Mouse (Mus musculus): ENCODE results near the gene Dpp8.
"Not testable (repeated sequence)": the region's sequence is repeated elsewhere in the genome, so short reads cannot be mapped to it uniquely, and the experiment has no call there.

Gene Dpp8

DNA sequence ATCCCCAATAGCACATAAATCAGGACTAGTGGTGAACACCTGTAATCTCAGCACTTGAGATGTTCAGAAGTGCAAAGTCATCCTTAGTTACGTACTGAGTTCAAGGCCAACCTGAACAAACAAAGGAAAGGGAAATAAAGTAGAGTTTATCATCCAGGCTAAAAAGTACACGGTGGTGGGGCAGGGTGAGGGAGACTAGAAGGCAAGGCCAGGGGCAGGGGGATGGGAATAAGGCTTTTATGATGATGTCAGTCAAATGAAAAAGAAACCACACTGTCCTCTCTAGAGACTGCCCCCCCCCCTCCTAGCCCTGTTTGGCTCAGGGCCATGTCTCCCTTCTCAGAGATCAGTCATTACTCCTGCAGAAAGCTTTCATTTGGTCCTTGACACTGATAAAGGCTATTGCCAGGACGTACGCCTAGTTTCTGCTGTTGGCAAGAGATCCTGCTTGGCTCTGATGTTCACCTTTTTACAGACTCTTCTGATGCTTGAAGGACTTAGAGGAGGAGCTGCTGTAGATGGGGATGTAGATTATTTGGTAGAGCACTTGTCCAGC, 9.6 kb upstream of the Dpp8 start:
- peak; percentile 14 to 27 for DNase-seq

- no peak for DNase-seq
These were observed 8.8 kb upstream of the Dpp8 start for GRCm38 (mm10) chr9:65023447-65023846.

DNA sequence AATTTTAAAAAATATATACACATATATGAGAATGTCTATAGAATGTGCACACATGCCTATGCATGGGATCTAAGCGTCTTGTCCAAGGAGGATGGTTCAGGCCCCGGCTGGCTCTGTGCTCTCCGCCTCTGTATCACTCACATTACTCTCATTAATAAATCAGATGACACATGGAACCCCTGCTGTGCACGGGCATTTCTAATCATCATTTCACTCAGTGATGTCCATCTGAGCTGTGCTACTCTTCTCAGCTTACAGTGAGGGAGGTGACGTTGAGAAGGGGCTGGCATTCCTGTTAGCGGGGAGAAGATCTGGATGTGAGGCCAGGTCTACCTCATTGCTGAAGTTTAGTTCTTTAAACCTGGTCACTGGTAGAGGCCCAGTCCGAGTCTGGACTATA, 5.0 kb upstream of the Dpp8 start:
- no peak for DNase-seq

DNA sequence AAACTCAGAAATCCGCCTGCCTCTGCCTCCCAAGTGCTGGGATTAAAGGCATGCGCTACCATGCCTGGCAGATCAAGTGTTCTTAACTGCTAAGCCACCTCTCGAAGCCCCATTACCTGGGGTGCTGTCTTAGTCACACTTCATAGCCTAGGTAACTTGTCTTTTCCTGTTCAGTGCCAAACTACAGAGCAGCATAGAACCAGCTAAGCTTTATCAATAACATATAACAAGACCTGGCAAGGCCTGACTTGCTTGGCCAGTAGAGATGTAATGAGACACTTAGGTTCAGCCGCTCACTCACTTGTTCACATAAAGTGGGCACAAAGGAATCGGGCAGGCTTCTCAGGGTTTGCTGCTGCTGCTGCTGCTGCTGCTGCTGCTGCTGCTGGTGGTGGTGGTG, 3.9 kb upstream of the Dpp8 start:
- DNase-seq = no peak

DNA sequence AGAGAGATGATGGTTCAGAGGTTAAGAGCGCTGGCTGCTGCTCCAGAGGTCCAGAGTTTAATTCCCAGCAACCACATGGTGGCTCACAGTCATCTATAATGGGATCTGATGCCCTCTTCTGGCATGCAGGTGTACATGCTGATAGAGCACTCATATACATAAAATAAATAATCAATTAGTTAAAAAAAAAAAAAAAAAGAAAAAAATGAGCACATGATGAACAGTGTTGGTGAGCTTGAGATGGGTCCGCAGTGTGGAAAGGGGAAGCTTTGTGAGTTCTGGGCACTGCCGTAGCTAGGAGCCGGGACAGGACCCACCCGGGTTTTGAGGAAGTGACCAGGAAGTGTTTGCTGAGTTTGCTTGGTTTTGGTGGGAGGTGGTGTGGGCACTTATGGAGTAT, 859 bp upstream of the Dpp8 start:
- peak; percentile 39 to 43 for DNase-seq

DNA sequence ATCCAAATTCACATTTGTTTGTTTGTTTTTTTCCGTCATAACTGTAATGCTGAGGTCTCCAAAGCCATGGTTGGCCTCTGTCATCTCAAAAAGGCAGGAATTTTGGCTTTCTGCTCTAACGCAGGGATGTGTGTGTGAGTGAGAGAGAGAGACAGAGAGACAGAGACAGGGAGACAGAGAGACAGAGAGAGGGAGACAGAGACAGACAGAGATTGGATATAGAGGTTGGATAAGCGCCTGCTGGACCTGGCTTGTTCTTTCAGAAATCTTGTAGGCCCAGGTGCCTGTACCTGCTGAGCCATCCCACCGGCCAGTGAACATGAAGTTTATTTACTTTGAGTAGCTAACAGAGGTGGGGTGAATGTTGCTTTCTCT, 333 bp upstream of the Dpp8 start:
- no peak for DNase-seq

- DNase-seq = no peak
These were observed 4.2 kb downstream of the Dpp8 start for GRCm38 (mm10) chr9:65036456-65036855.

DNA sequence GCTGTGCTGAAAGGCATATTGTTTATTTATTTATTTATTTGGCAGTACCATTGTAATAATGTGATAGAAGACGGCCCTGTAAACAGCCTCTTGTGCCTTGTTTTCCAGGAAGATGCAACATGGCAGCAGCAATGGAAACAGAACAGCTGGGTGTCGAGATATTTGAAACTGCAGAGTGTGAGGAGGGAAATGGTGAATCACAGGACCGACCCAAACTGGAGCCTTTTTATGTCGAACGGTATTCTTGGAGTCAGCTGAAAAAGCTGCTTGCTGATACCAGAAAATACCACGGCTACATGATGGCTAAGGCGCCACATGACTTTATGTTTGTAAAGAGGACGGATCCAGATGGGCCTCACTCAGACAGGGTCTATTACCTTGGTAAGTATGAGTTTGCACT, 4.6 kb downstream of the Dpp8 start:
- DNase-seq = no peak

- peak; percentile 52 for DNase-seq
These were observed 9.2 kb downstream of the Dpp8 start for GRCm38 (mm10) chr9:65041430-65041829.

DNA sequence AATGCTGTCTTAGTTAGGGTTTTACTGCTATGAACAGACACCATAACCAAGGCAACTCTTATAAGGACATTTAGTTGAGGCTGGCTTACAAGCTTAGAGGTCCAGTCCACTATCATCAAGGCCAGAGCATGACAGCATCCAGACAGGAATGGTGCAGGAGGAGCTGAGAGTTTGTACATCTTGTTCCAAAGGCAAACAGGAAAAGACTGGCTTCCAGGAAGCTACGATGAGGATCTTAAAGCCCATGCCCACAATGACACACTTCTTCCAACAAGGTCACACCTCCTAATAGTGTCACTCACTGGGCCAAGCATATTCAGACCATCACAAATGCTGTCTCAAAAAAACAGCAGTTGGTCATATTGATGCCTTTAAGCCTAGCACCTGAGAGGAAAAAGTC, 14.8 kb downstream of the Dpp8 start:
- no peak for DNase-seq

GRCm38 (mm10) chr9:65049422-65049821, 17.2 kb downstream of the Dpp8 start:
- DNase-seq = no peak

DNA sequence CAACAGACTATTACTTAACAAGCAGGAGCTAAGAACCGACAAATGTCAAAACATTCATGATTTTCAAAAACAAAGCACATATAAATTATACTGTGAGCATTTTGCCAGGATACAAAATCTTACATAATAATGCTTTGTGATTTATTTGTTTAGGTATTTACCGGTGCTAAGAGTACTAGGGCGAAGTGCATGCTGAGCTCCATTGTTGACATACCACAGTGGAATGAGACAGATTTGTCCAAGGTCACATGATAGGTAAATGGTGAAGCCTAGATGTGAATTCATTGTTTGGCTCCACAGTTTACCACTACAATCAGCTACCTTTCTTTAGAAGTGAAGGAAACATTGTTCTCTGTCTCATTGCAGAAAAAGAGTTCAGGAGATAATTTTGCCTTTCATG, 18.8 kb downstream of the Dpp8 start:
- no peak for DNase-seq

DNA sequence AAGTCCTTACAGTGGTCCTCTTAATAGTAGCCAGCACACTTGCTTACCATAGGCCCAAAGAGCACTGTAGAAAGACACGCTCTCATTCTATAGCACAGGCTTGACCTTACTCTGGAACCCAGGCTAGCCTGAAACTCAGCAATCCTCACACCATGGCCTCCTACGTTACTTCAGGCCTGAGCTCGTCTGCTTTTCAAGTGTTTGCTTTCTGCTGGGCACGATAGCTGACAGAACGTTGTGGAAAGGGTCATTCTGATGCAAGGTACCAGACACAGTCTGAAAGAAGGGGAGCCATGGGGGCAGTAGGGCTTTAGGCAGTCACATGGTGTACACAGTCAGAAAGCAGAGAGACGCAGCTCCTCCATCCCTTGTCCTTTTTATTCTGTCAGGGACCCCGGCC, 32.0 kb downstream of the Dpp8 start:
- DNase-seq = no peak

DNA sequence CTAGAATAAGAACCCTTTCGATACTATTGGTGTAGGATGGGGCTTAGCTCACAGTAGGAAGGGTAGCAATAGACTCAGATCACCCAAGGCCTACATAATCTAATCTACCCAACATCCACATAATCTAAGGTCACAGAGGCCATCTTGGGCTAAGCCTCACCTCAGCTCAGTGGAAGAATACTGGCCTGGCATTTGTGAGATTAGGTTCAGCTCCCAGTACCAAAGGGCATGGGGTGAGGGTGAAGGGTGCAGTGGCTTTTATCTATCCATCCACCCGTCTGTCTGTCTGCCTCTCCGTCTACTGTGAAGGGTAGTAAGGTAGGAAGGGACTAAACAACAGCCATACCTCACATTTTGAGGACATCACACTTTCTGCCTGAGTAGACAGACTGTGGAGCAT, 38.4 kb downstream of the Dpp8 start:
- DNase-seq = no peak

DNA sequence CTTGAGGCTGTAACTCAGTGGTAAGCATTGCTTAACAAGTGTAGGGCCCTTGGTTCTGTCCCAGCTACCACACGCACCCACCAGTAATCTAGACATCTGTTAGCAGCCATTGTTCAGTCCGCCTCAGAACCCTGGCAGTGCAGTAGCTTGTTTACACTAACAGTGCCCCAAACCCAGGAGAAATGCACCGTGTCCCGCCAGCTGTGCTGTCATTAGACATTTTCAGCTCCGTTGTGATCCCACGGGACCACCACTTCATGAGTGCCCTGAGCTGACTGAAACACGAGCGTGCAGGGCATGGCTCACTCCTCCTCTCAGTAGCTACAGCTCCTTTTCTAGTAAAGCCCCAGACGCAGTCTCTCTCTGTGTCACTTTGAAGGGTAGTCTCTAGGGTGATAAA, 41.3 kb downstream of the Dpp8 start:
- peak; percentile 31 to 40 for DNase-seq

- DNase-seq = peak; percentile 40 to 47
These were observed 42.0 kb downstream of the Dpp8 start for GRCm38 (mm10) chr9:65074251-65074650.

DNA sequence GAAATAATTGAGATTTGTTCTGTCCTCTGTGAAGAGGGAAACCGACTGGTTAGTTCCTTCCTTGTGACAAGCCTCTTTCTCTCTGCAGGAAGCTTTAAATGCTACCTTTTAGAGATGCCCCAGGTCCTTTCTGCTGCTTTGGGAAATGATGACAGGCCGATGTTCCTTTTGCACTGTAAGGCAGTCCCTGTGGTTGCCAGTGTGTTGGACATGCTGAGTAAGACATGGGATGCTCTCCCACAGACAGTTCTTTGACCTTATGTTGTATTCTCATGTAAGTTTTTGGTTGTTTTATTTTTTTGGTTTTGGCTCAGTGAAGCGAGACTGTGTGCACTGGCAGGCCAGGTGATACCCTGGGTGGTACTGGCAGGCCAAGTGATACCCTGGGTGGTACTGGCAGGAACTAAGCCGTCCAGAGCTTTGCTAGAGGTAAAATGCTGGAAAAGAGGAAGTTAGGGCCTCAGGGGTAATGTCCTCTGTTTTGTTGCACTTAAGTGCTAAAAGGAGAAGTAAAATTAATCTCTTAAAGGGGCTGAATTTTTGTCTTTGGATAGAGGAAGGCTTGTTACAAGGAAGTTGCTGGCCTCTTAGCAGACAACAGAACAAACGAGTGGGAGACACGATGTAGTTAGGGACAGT, 42.8 kb downstream of the Dpp8 start:
- peak; percentile 73 to 78 for DNase-seq

- DNase-seq = peak in 1 of 2 experiments; percentile 7
These were observed 45.3 kb downstream of the Dpp8 start for GRCm38 (mm10) chr9:65077536-65077935.

DNA sequence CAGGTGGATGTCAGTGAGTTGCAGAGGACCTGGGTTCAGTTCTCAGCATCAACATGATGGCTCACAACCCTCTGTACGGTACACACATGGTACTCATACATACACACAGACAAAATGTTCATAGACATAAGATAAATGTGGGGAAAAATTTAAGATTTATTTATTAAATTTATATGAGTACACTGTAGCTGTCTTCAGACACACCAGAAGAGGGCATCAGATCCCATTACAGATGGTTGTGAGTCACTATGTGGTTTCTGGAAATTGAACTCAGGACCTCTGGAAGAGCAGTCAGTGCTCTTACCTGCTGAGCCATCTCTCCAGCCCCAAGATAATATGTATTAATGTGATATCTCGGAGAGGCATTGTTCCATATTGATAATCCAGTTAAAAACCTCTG, 47.9 kb downstream of the Dpp8 start:
- DNase-seq = not testable (repeated sequence)

- no peak for DNase-seq
These were observed 51.0 kb downstream of the Dpp8 start for GRCm38 (mm10) chr9:65083075-65083765.

DNA sequence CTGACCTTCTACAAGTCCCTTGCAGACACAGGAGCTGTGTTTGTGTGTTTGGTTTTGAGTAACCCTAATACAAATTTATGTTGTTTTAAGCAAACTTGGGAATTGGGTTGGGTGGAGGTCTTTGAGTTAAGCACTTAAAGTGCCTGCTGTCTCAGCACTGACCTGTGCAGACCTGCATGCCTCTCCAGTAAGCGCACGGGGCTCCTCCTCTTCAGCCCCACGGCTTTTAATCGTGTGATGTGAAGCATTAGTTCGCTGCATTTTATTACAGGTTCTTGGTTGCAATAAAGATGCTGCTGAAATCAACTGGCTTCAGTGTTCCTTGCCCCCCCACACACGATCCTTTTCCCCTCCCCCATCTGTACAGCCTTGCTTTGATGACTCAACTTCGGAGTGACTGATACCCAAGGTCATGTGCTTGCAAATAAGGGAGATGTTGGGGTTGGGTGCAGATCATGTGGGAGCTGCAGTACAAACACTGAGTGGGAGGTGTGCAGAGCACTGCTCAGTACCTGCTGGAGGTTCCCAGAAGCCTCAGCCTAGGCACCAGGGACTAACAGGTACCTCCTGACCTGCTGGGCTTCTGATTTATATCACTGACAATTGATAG, 52.1 kb downstream of the Dpp8 start:
- DNase-seq = no peak

DNA sequence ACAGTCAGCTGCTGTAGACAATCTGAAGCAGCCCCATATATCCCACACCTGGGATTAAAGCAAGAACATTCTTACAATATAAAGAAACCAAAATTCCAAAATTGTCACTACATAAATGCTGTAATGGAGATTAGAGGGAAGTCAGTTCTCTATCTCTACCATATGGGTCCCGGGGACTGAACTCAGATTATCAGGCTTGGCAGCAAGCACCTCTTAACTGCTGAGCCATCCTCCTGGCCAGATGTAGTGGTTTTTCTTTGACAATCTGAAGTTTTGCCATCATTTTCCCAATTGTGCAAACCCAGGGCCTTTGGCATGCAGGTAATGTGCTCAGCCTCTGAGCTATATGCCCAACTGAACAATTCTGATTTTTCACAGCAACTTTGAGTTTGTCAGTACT, 53.1 kb downstream of the Dpp8 start:
- no peak for DNase-seq

- no peak for DNase-seq
These were observed 54.6 kb downstream of the Dpp8 start for GRCm38 (mm10) chr9:65086801-65087200.

DNA sequence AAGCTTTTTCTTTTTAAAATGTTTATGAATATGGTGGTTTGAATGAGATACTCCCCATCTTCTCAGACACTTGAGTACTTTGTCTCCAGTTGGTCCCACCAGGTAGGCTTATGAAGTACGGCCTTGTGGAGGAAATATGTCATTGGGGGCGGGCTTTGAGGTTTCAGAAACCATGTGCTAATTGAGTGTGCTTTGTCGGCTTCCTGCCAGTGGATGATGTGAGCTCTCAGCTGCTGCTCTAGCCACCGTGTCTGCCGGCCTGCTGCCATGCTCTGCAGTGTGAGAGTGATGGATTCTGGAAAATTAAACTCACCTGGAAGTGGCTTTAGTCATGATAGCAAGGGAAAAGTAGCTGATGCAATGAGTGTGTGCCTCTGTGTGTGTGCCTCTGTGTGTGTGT, 55.3 kb downstream of the Dpp8 start:
- DNase-seq = peak; percentile 55 to 66
